Mouse (Mus musculus) CD8-positive naive resting alpha-beta T cell, adult 2 months (primary cell): ENCODE results near the gene Sec24d.
"Not testable (repeated sequence)": the region's sequence is repeated elsewhere in the genome, so short reads cannot be mapped to it uniquely, and the experiment has no call there.

Experiments used
- DNase-seq, 2 experiments: peaks; one replicate each; pipeline ENCODE4 v3.0.0; 2022; ENCODE audit warnings: low read depth in 2 of 2, low spot score in 2 of 2

The Sec24d gene

GRCm38 (mm10) chr3:123337853-123338252 lies 70.6 kb downstream of the Sec24d start:
- DNase-seq, result no peak

- no peak for DNase-seq
Measured at GRCm38 (mm10) chr3:123338666-123339195, 71.5 kb downstream of the Sec24d start.

- no peak for DNase-seq
Measured at GRCm38 (mm10) chr3:123341049-123341448, 73.8 kb downstream of the Sec24d start.

- DNase-seq, result no peak
Measured at GRCm38 (mm10) chr3:123343690-123344089, 76.4 kb downstream of the Sec24d start.

GRCm38 (mm10) chr3:123348080-123348802 lies 81.0 kb downstream of the Sec24d start:
- DNase-seq, result no peak

- DNase-seq, result no peak
Measured at GRCm38 (mm10) chr3:123350602-123351001, 83.3 kb downstream of the Sec24d start.

- DNase-seq, result no peak
Measured at GRCm38 (mm10) chr3:123351519-123351918, 84.3 kb downstream of the Sec24d start.

GRCm38 (mm10) chr3:123353183-123353582 lies 85.9 kb downstream of the Sec24d start:
- peak; percentile 10 to 37 for DNase-seq

- no peak for DNase-seq
Measured at GRCm38 (mm10) chr3:123353661-123354060, 86.4 kb downstream of the Sec24d start.

- no peak for DNase-seq
Measured at GRCm38 (mm10) chr3:123354388-123354787, 87.1 kb downstream of the Sec24d start.

- no peak for DNase-seq
Measured at GRCm38 (mm10) chr3:123356377-123356991, 89.2 kb downstream of the Sec24d start.

GRCm38 (mm10) chr3:123366820-123367219 lies 99.6 kb downstream of the Sec24d start:
- DNase-seq, result not testable (repeated sequence)

GRCm38 (mm10) chr3:123369161-123369560 lies 101.9 kb downstream of the Sec24d start:
- no peak for DNase-seq

GRCm38 (mm10) chr3:123370927-123371326 lies 103.7 kb downstream of the Sec24d start:
- DNase-seq, result no peak

- DNase-seq, result no peak
Measured at GRCm38 (mm10) chr3:123371766-123372535, 104.7 kb downstream of the Sec24d start.

GRCm38 (mm10) chr3:123376562-123376961 lies 109.3 kb downstream of the Sec24d start:
- no peak for DNase-seq

- DNase-seq, result no peak
Measured at GRCm38 (mm10) chr3:123384435-123384834, 117.2 kb downstream of the Sec24d start.

- DNase-seq, result no peak
Measured at GRCm38 (mm10) chr3:123385118-123385485, 117.8 kb downstream of the Sec24d start.

- peak; percentile 91 to 95 for DNase-seq
Measured at GRCm38 (mm10) chr3:123385486-123386156, 118.4 kb downstream of the Sec24d start, which contains the start of gene Mettl14. TSS of gene Mettl14 (minus strand) at chr3:123386108.

- not testable (repeated sequence) for DNase-seq
Measured at GRCm38 (mm10) chr3:123386157-123386780, 119.0 kb downstream of the Sec24d start.

- no peak for DNase-seq
Measured at GRCm38 (mm10) chr3:123391180-123391579, 123.9 kb downstream of the Sec24d start.
